Mouse (Mus musculus) forebrain, embryonic 12.5 days (tissue): ENCODE results near the gene Dgkk. TPM values are rescaled to one million over a fixed set of nuclear protein-coding genes. Genes with fewer than 3 reads are reported as not detected.
A peak's percentile ranks its signal among the peaks of the same experiment; 100 is the strongest.
"Not testable (repeated sequence)": the region's sequence is repeated elsewhere in the genome, so short reads cannot be mapped to it uniquely, and the experiment has no call there.

ENCODE experiments used
- ATAC-seq: fragments of 200-750 bp; cut with Nextera tagmentation; 2 replicates; pipeline ENCODE4 v1.8.0; 2017; ENCODE audit warnings: moderate TSS enrichment; ENCODE audit not compliant: low FRiP score
- H3K27ac ChIP-seq: fragments of 300-500 bp; sonication (generic); 2 replicates; pipeline ENCODE4 v1.5.1; 2016; ENCODE audit warnings: mild to moderate bottlenecking
- H3K27me3 ChIP-seq: fragments of 300-500 bp; sonication (generic); 2 replicates; pipeline ENCODE4 v1.6.1; 2016; ENCODE audit warnings: mild to moderate bottlenecking
- H3K36me3 ChIP-seq: fragments of 300-500 bp; sonication (generic); replicated peaks from 2 replicates; pipeline ENCODE4 v1.6.1; 2016; ENCODE audit warnings: mild to moderate bottlenecking
- H3K4me1 ChIP-seq: fragments of 300-500 bp; sonication (generic); 2 replicates; pipeline ENCODE4 v1.6.1; 2016
- H3K4me2 ChIP-seq: fragments of 300-500 bp; sonication (generic); 2 replicates; pipeline ENCODE4 v1.6.1; 2016; ENCODE audit warnings: mild to moderate bottlenecking, moderate library complexity
- H3K4me3 ChIP-seq: fragments of 300-500 bp; sonication (generic); replicated peaks from 2 replicates; pipeline ENCODE4 v1.5.1; 2016; ENCODE audit warnings: mild to moderate bottlenecking
- H3K9ac ChIP-seq: fragments of 300-500 bp; sonication (generic); 2 replicates; pipeline ENCODE4 v1.6.1; 2016; ENCODE audit warnings: mild to moderate bottlenecking
- H3K9me3 ChIP-seq: fragments of 300-500 bp; sonication (generic); 2 replicates; pipeline ENCODE4 v1.6.1; 2016
- WGBS: fragments of 180-500 bp; shearing (Covaris S2); methylation state at CpG from one replicate; pipeline ENCODE4 v1.1.7; 2016; 5-methylcytosine and 5-hydroxymethylcytosine counted together
- polyA plus RNA-seq: library from polyadenylated mRNA; unstranded; fragments of >200 nt; fragmentation: Nextera tagmentation; extraction: Ambion mirVana; gene quantifications from 2 replicates; pipeline ENCODE4 v1.2.1, GENCODE M21; 2016

Gene Dgkk
- polyA plus RNA-seq = 0.38 and 0.51 TPM in 2 replicates

DNA sequence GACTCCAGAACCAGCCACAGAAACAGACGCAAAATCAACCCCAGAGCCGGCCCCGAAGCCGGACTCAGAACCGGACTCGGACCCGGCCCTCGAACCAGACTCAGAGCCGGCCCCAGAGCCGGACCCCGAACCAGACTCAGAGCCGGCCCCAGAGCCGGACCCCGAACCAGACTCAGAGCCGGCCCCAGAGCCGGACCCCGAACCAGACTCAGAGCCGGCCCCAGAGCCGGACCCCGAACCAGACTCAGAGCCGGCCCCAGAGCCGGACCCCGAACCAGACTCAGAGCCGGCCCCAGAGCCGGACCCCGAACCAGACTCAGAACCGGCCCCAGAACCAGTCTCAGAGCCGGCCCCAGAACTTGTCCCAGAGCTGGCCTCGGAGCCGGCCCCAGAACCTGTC, at the start of gene Dgkk:
TSS of gene Dgkk (plus strand) at position 301 of the 400 bp plus-strand sequence.
- not testable (repeated sequence) for H3K36me3 ChIP-seq, H3K9me3 ChIP-seq, H3K9ac ChIP-seq, H3K27ac ChIP-seq, H3K4me1 ChIP-seq, ATAC-seq
- H3K4me2 ChIP-seq = peak within 1 kb of the TSS; percentile 57
- H3K4me3 ChIP-seq = peak within 1 kb of the TSS; percentile 39
- WGBS = 14% methylated on average over 19 of the region's 30 CpGs
- peaks cover 17% of the 10 kb centered on the region for H3K27me3 ChIP-seq

GRCm38 (mm10) chrX:6733998-6734397, 45.1 kb upstream of the Dgkk start:
- Histone ChIP-seq H3K27ac (no peak overlapping the region), H3K9ac (no peak overlapping the region), H3K4me3 (no peak overlapping the region), H3K27me3 (no peaks in the 10 kb centered on the region), H3K4me1 (no peaks in the 10 kb centered on the region), H3K4me2 (no peak overlapping the region), H3K36me3 (no peaks in the 10 kb centered on the region), H3K9me3 (no peaks in the 10 kb centered on the region)
- ATAC-seq = no peak
- 73% methylated on average over 3 of the region's 3 CpGs for WGBS

DNA sequence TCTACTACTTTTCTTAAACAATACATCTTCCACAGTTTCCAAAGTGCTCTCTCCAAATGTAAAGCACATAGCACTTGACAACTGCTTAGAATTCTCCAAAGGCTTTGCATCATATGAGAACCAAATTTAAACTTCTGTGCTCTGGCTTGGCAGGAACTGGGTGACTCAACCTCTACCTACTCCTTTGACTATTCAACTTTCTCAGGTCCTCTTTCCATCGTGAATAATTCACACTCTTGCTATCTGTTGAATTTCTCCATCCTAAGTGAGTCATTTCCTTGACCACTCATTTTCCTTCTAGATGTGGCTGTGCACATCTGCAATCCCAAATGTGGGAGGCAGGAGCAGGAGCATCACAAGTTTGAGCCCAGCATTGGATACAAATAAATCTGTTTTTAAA, 28.4 kb upstream of the Dgkk start:
- peaks cover 5% of the 10 kb centered on the region for H3K4me1 ChIP-seq
- no peak overlapping the region for H3K4me2 ChIP-seq
- no peak overlapping the region for H3K27ac ChIP-seq
- H3K9me3 ChIP-seq = no peaks in the 10 kb centered on the region
- 73% methylated on average over 1 of the region's 1 CpGs for WGBS
- no peaks in the 10 kb centered on the region for H3K27me3 ChIP-seq
- no peak for ATAC-seq
- no peaks in the 10 kb centered on the region for H3K36me3 ChIP-seq
- no peak overlapping the region for H3K4me3 ChIP-seq
- H3K9ac ChIP-seq = no peak overlapping the region

- H3K27ac ChIP-seq = no peak overlapping the region
- H3K9ac ChIP-seq = no peak overlapping the region
- no peak overlapping the region for H3K4me3 ChIP-seq
- peaks cover 5% of the 10 kb centered on the region for H3K4me1 ChIP-seq
- no peak overlapping the region for H3K4me2 ChIP-seq
- H3K9me3 ChIP-seq = no peaks in the 10 kb centered on the region
- WGBS = 36% methylated on average over 6 of the region's 6 CpGs
- H3K27me3 ChIP-seq = no peaks in the 10 kb centered on the region
- no peaks in the 10 kb centered on the region for H3K36me3 ChIP-seq
- ATAC-seq = no peak; the same call in 1 of the 2 replicates
Observed at GRCm38 (mm10) chrX:6751549-6752047, 27.5 kb upstream of the Dgkk start.

- H3K27ac ChIP-seq = no peak overlapping the region
- no peaks in the 10 kb centered on the region for H3K9me3 ChIP-seq
- no peaks in the 10 kb centered on the region for H3K36me3 ChIP-seq
- H3K9ac ChIP-seq = no peak overlapping the region
- H3K4me2 ChIP-seq = peak overlapping the region; percentile 57
- ATAC-seq = 0 out of 2 replicates have a peak, but pooled peaks have one; percentile 44
- 32% methylated on average over 12 of the region's 13 CpGs for WGBS
- peak overlapping the region; percentile 39 for H3K4me3 ChIP-seq
- peaks cover 3% of the 10 kb centered on the region; the same call in 1 of the 2 replicates for H3K4me1 ChIP-seq
- peaks cover 17% of the 10 kb centered on the region for H3K27me3 ChIP-seq
Observed at GRCm38 (mm10) chrX:6777489-6778249, 1.4 kb upstream of the Dgkk start.

DNA sequence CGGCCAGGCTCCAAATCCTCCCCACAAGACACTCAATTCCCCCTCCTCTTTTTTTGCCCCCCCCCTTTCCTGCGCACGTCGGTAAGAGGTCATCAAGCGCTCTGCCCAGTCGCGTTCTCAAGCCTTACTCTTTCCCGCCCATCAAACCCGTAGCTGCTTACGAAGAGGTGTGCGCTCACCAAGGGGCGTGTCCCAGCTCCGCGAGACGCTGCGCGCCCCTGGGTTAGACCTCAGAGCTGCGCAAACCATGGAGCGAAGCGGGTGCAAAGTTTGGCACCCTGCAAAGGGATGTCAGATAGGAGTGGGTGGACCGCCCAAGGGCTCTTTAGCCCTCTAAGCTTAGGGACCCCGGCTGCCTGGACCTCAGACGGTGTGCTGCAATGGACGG, 862 bp upstream of the Dgkk start:
- Histone ChIP-seq H3K4me3 (peak overlapping the region; percentile 39), H3K4me2 (peak overlapping the region; percentile 57), H3K9ac (no peak overlapping the region), H3K4me1 (peaks cover 3% of the 10 kb centered on the region; the same call in 1 of the 2 replicates), H3K27me3 (peaks cover 17% of the 10 kb centered on the region), H3K36me3 (no peaks in the 10 kb centered on the region), H3K27ac (no peak overlapping the region), H3K9me3 (no peaks in the 10 kb centered on the region)
- peak; percentile 82; the same call in 1 of the 2 replicates for ATAC-seq
- 16% methylated on average over 24 of the region's 24 CpGs for WGBS

GRCm38 (mm10) chrX:6779969-6780539, 948 bp downstream of the Dgkk start:
- H3K27me3 ChIP-seq = peaks cover 17% of the 10 kb centered on the region
- peak overlapping the region; percentile 21; the same call in 1 of the 2 replicates for H3K4me3 ChIP-seq
- WGBS = 25% methylated on average over 16 of the region's 16 CpGs
- no peaks in the 10 kb centered on the region for H3K36me3 ChIP-seq
- H3K9ac ChIP-seq = no peak overlapping the region
- no peaks in the 10 kb centered on the region for H3K9me3 ChIP-seq
- H3K27ac ChIP-seq = no peak overlapping the region
- H3K4me1 ChIP-seq = peaks cover 3% of the 10 kb centered on the region; the same call in 1 of the 2 replicates
- peak overlapping the region; percentile 47 for H3K4me2 ChIP-seq
- no peak; the same call in 1 of the 2 replicates for ATAC-seq

- no peak overlapping the region for H3K9ac ChIP-seq
- no peaks in the 10 kb centered on the region for H3K9me3 ChIP-seq
- H3K4me1 ChIP-seq = no peaks in the 10 kb centered on the region
- H3K36me3 ChIP-seq = no peaks in the 10 kb centered on the region
- no peak overlapping the region for H3K4me3 ChIP-seq
- ATAC-seq = no peak
- no peak overlapping the region for H3K27ac ChIP-seq
- no peak overlapping the region for H3K4me2 ChIP-seq
- H3K27me3 ChIP-seq = no peaks in the 10 kb centered on the region
- WGBS = 52% methylated on average over 2 of the region's 2 CpGs
Observed at GRCm38 (mm10) chrX:6832553-6832952, 53.4 kb downstream of the Dgkk start.

- H3K27ac ChIP-seq = no peak overlapping the region
- no peaks in the 10 kb centered on the region for H3K9me3 ChIP-seq
- no peak overlapping the region for H3K4me3 ChIP-seq
- no peak overlapping the region for H3K9ac ChIP-seq
- no peak for ATAC-seq
- H3K4me1 ChIP-seq = no peaks in the 10 kb centered on the region
- H3K4me2 ChIP-seq = no peak overlapping the region
- WGBS = 66% methylated on average over 3 of the region's 3 CpGs
- no peaks in the 10 kb centered on the region for H3K27me3 ChIP-seq
- no peaks in the 10 kb centered on the region for H3K36me3 ChIP-seq
Observed at GRCm38 (mm10) chrX:6853466-6853865, 74.4 kb downstream of the Dgkk start.

GRCm38 (mm10) chrX:6854136-6854535, 75.0 kb downstream of the Dgkk start:
- Histone ChIP-seq H3K4me1 (no peaks in the 10 kb centered on the region), H3K4me3 (no peak overlapping the region), H3K36me3 (no peaks in the 10 kb centered on the region), H3K27me3 (no peaks in the 10 kb centered on the region), H3K27ac (no peak overlapping the region), H3K9me3 (no peaks in the 10 kb centered on the region), H3K4me2 (no peak overlapping the region), H3K9ac (no peak overlapping the region)
- 87% methylated on average over 5 of the region's 5 CpGs for WGBS
- no peak for ATAC-seq

DNA sequence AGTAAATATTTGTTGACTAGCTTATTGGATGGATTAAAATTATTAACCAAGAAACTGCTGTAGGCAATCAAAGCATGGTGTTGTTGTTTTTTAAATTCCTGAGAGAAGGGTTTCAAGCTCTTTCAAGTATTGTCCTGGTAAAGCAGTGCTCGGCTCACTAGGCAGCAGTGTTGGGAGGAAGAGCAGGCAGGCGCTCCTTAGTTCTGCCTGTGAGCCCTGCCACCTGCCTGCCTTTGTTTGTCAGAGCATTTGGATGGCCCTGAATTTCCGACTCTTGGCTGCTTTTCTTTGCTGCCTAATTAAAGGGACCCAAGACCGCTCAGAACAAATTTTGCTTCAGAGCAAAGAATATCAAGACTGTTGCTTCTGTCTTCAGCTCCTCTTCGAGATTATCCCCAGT, 114.8 kb downstream of the Dgkk start:
- ATAC-seq = no peak
- Histone ChIP-seq H3K4me1 (no peaks in the 10 kb centered on the region), H3K9ac (no peak overlapping the region), H3K27ac (no peak overlapping the region), H3K27me3 (no peaks in the 10 kb centered on the region), H3K36me3 (no peaks in the 10 kb centered on the region), H3K4me2 (0 out of 2 replicates have a peak overlapping the region, but pooled peaks have one; percentile 6), H3K4me3 (no peak overlapping the region), H3K9me3 (no peaks in the 10 kb centered on the region)
- 13% methylated on average over 5 of the region's 5 CpGs for WGBS

- H3K4me2 ChIP-seq = no peak overlapping the region
- H3K4me3 ChIP-seq = no peak overlapping the region
- no peak overlapping the region for H3K9ac ChIP-seq
- WGBS = 96% methylated on average over 2 of the region's 2 CpGs
- ATAC-seq = no peak
- no peaks in the 10 kb centered on the region for H3K27me3 ChIP-seq
- H3K36me3 ChIP-seq = no peaks in the 10 kb centered on the region
- H3K9me3 ChIP-seq = no peaks in the 10 kb centered on the region
- no peak overlapping the region for H3K27ac ChIP-seq
- H3K4me1 ChIP-seq = no peaks in the 10 kb centered on the region
Observed at GRCm38 (mm10) chrX:6911047-6911446, 131.9 kb downstream of the Dgkk start.
